Mouse (Mus musculus): ENCODE results near the gene Dbh. TPM values are rescaled to one million over a fixed set of nuclear protein-coding genes. Genes with fewer than 3 reads are reported as not detected.

Gene Dbh
- polyA plus RNA-seq, 1 experiment = 0.69 TPM

- 85% methylated on average over 4 of the region's 4 CpGs for WGBS
- peaks cover 83% of the 10 kb centered on the region for H3K4me1 ChIP-seq (replicated peaks; ENCODE audit: control insufficient read depth, insufficient read depth, low read length)
- no peaks in the 10 kb centered on the region for H3K27me3 ChIP-seq (ENCODE audit: control insufficient read depth, insufficient read depth, low read length)
- H3K36me3 ChIP-seq (ENCODE audit: control insufficient read depth, insufficient read depth, low read length) = no peaks in the 10 kb centered on the region
- peak; percentile 63 for DNase-seq
- TF ChIP-seq POLR2A (IDR thresholded peaks at IDR 0.05; ENCODE audit: control insufficient read depth, extremely low read depth, insufficient read depth, low read length, poor library complexity) (no peak), CTCF (IDR thresholded peaks at IDR 0.05; ENCODE audit: borderline replicate concordance, control insufficient read depth, extremely low read depth, insufficient read depth, low read length, poor library complexity) (no peak)
- no peak overlapping the region for H3K4me3 ChIP-seq (ENCODE audit: control insufficient read depth, insufficient read depth, low read length)
- H3K27ac ChIP-seq (ENCODE audit: control insufficient read depth, insufficient read depth, low read length) = peak overlapping the region; percentile 96
Observed at GRCm38 (mm10) chr2:27123121-27123520, 41.9 kb upstream of the Dbh start.

DNA sequence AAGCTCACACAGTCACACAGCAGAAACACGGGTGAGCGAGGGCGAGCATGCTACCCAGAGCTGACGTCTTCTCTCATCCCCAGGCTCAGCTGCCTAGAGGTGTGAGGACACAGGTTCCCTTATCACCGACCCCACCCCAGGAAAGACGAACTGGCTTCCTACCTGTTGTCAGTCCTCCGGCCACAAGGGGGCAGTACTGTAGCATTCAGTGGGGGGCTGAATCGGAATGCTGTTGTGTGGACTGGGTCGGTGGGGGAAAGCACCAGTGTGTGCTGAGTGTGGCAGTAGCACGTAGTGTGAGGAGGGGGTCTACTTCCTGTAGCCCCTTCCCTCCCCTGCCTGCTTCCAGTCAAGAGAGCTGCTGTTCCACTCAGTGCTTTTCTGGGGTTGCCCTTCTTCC is 39.1 kb upstream of the Dbh start:
- Histone ChIP-seq H3K4me3 (ENCODE audit: control insufficient read depth, insufficient read depth, low read length) (no peak overlapping the region), H3K4me1 (replicated peaks; ENCODE audit: control insufficient read depth, insufficient read depth, low read length) (peaks cover 75% of the 10 kb centered on the region), H3K27ac (ENCODE audit: control insufficient read depth, insufficient read depth, low read length) (peak overlapping the region; percentile 76), H3K27me3 (ENCODE audit: control insufficient read depth, insufficient read depth, low read length) (no peaks in the 10 kb centered on the region), H3K36me3 (ENCODE audit: control insufficient read depth, insufficient read depth, low read length) (no peaks in the 10 kb centered on the region)
- TF ChIP-seq CTCF (IDR thresholded peaks at IDR 0.05; ENCODE audit: borderline replicate concordance, control insufficient read depth, extremely low read depth, insufficient read depth, low read length, poor library complexity) (peak; percentile 98), POLR2A (IDR thresholded peaks at IDR 0.05; ENCODE audit: control insufficient read depth, extremely low read depth, insufficient read depth, low read length, poor library complexity) (no peak)
- WGBS = 46% methylated on average over 10 of the region's 10 CpGs
- DNase-seq = peak; percentile 75

- 63% methylated on average over 4 of the region's 4 CpGs for WGBS
- H3K36me3 ChIP-seq (ENCODE audit: control insufficient read depth, insufficient read depth, low read length) = no peaks in the 10 kb centered on the region
- peak overlapping the region; percentile 76 for H3K27ac ChIP-seq (ENCODE audit: control insufficient read depth, insufficient read depth, low read length)
- H3K4me1 ChIP-seq (replicated peaks; ENCODE audit: control insufficient read depth, insufficient read depth, low read length) = peaks cover 70% of the 10 kb centered on the region
- H3K4me3 ChIP-seq (ENCODE audit: control insufficient read depth, insufficient read depth, low read length) = no peak overlapping the region
- TF ChIP-seq CTCF (IDR thresholded peaks at IDR 0.05; ENCODE audit: borderline replicate concordance, control insufficient read depth, extremely low read depth, insufficient read depth, low read length, poor library complexity) (no peak), POLR2A (IDR thresholded peaks at IDR 0.05; ENCODE audit: control insufficient read depth, extremely low read depth, insufficient read depth, low read length, poor library complexity) (no peak)
- DNase-seq = peak; percentile 56
- no peaks in the 10 kb centered on the region for H3K27me3 ChIP-seq (ENCODE audit: control insufficient read depth, insufficient read depth, low read length)
Observed at GRCm38 (mm10) chr2:27126496-27126895, 38.5 kb upstream of the Dbh start.

GRCm38 (mm10) chr2:27128990-27129389 is 36.0 kb upstream of the Dbh start:
- WGBS = 59% methylated on average over 3 of the region's 3 CpGs
- TF ChIP-seq CTCF (IDR thresholded peaks at IDR 0.05; ENCODE audit: borderline replicate concordance, control insufficient read depth, extremely low read depth, insufficient read depth, low read length, poor library complexity) (no peak), POLR2A (IDR thresholded peaks at IDR 0.05; ENCODE audit: control insufficient read depth, extremely low read depth, insufficient read depth, low read length, poor library complexity) (no peak)
- no peak overlapping the region for H3K4me3 ChIP-seq (ENCODE audit: control insufficient read depth, insufficient read depth, low read length)
- H3K36me3 ChIP-seq (ENCODE audit: control insufficient read depth, insufficient read depth, low read length) = no peaks in the 10 kb centered on the region
- no peak for DNase-seq
- H3K27ac ChIP-seq (ENCODE audit: control insufficient read depth, insufficient read depth, low read length) = no peak overlapping the region
- H3K27me3 ChIP-seq (ENCODE audit: control insufficient read depth, insufficient read depth, low read length) = no peaks in the 10 kb centered on the region
- peaks cover 61% of the 10 kb centered on the region for H3K4me1 ChIP-seq (replicated peaks; ENCODE audit: control insufficient read depth, insufficient read depth, low read length)

DNA sequence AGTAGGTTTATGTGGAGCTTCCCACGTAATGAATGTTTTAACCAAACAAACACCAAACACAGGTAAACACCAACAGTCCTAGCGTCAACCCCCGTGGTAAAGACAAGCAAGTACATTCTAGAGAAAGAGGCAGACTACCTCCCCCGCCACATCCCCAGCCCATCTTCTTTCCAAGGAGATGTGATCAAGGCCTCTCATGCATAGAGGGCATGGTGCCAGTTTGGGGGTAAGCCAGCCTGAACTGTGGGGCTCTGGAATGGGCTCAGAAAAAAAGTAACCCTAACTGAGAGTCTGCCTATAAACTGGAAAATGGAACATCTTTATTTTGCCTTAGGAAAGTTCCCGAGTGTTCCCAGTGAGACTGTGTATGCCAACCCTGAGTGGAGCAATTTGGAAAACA is 29.1 kb upstream of the Dbh start:
- DNase-seq = no peak
- Histone ChIP-seq H3K27me3 (ENCODE audit: control insufficient read depth, insufficient read depth, low read length) (no peaks in the 10 kb centered on the region), H3K36me3 (ENCODE audit: control insufficient read depth, insufficient read depth, low read length) (no peaks in the 10 kb centered on the region), H3K27ac (ENCODE audit: control insufficient read depth, insufficient read depth, low read length) (no peak overlapping the region), H3K4me1 (replicated peaks; ENCODE audit: control insufficient read depth, insufficient read depth, low read length) (peaks cover 42% of the 10 kb centered on the region), H3K4me3 (ENCODE audit: control insufficient read depth, insufficient read depth, low read length) (no peak overlapping the region)
- no peak for TF ChIP-seq POLR2A (IDR thresholded peaks at IDR 0.05; ENCODE audit: control insufficient read depth, extremely low read depth, insufficient read depth, low read length, poor library complexity)
- no peak for TF ChIP-seq CTCF (IDR thresholded peaks at IDR 0.05; ENCODE audit: borderline replicate concordance, control insufficient read depth, extremely low read depth, insufficient read depth, low read length, poor library complexity)
- 86% methylated on average over 5 of the region's 5 CpGs for WGBS

GRCm38 (mm10) chr2:27136336-27136735 is 28.7 kb upstream of the Dbh start:
- H3K4me3 ChIP-seq (ENCODE audit: control insufficient read depth, insufficient read depth, low read length) = no peak overlapping the region
- H3K27me3 ChIP-seq (ENCODE audit: control insufficient read depth, insufficient read depth, low read length) = no peaks in the 10 kb centered on the region
- DNase-seq = no peak
- H3K4me1 ChIP-seq (replicated peaks; ENCODE audit: control insufficient read depth, insufficient read depth, low read length) = peaks cover 43% of the 10 kb centered on the region
- WGBS = 75% methylated on average over 3 of the region's 3 CpGs
- no peak overlapping the region for H3K27ac ChIP-seq (ENCODE audit: control insufficient read depth, insufficient read depth, low read length)
- no peaks in the 10 kb centered on the region for H3K36me3 ChIP-seq (ENCODE audit: control insufficient read depth, insufficient read depth, low read length)
- no peak for TF ChIP-seq CTCF (IDR thresholded peaks at IDR 0.05; ENCODE audit: borderline replicate concordance, control insufficient read depth, extremely low read depth, insufficient read depth, low read length, poor library complexity)
- TF ChIP-seq POLR2A (IDR thresholded peaks at IDR 0.05; ENCODE audit: control insufficient read depth, extremely low read depth, insufficient read depth, low read length, poor library complexity) = no peak

GRCm38 (mm10) chr2:27136789-27137188 is 28.2 kb upstream of the Dbh start:
- TF ChIP-seq CTCF (IDR thresholded peaks at IDR 0.05; ENCODE audit: borderline replicate concordance, control insufficient read depth, extremely low read depth, insufficient read depth, low read length, poor library complexity) (no peak), POLR2A (IDR thresholded peaks at IDR 0.05; ENCODE audit: control insufficient read depth, extremely low read depth, insufficient read depth, low read length, poor library complexity) (no peak)
- no peaks in the 10 kb centered on the region for H3K27me3 ChIP-seq (ENCODE audit: control insufficient read depth, insufficient read depth, low read length)
- H3K4me1 ChIP-seq (replicated peaks; ENCODE audit: control insufficient read depth, insufficient read depth, low read length) = peaks cover 48% of the 10 kb centered on the region
- no peak overlapping the region for H3K4me3 ChIP-seq (ENCODE audit: control insufficient read depth, insufficient read depth, low read length)
- H3K27ac ChIP-seq (ENCODE audit: control insufficient read depth, insufficient read depth, low read length) = no peak overlapping the region
- no peaks in the 10 kb centered on the region for H3K36me3 ChIP-seq (ENCODE audit: control insufficient read depth, insufficient read depth, low read length)
- DNase-seq = no peak
- WGBS = 35% methylated on average over 1 of the region's 1 CpGs
